Mouse (Mus musculus) kidney, adult 2 months (tissue): ENCODE measurements at regions not wholly inside any gene's neighbourhood (a gene's known extent, or its start where the extent isn't known, plus 50 kb on each side); places are given as distances from the start of the nearest gene placed in this dataset.

ENCODE experiments used
- CTCF ChIP-seq: fragments of 200-500 bp; conservative IDR thresholded peaks from 2 replicates; pipeline ENCODE4 v1.5.1; 2011; ENCODE audit warnings: low read depth, mild to moderate bottlenecking, control low read depth, low read length, moderate library complexity, mixed read lengths; ENCODE audit not compliant: insufficient read depth, insufficient read length
- POLR2A ChIP-seq: fragments of 200-500 bp; IDR thresholded peaks from one replicate; pipeline ENCODE4 v1.6.1; 2011; ENCODE audit warnings: low read depth, low read length, control low read depth

DNA sequence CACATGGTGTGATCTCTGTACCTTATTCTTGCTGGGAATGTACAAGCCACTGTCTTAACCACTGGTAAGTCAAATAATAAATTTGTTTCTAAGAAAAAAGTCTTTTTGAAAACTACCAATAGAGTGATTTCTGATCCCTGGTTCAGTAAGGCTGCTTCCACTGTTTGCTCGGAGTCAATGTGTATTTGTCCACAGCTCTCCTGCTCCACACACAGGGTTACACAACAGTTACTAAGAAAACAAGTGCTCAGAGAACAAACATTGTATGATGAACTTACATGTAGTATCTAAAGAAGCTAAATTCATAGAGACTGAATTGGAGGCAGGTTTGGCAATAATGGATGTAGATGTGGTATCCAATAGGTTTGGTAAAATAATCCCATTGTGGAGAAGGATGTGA lies 751.4 kb downstream of the 1700064H15Rik start:
- TF ChIP-seq CTCF: no peak
- no peak for TF ChIP-seq POLR2A
